Mouse (Mus musculus) midbrain, postnatal 0 days (tissue): ENCODE measurements at regions not wholly inside any gene's neighbourhood (a gene's known extent, or its start where the extent isn't known, plus 50 kb on each side); places are given as distances from the start of the nearest gene placed in this dataset.

ENCODE experiments used
- ATAC-seq: fragments of 200-750 bp; cut with Nextera tagmentation; 2 replicates; pipeline ENCODE4 v1.8.0; 2017; ENCODE audit warnings: moderate number of reproducible peaks, mild to moderate bottlenecking, moderate TSS enrichment, moderate library complexity; ENCODE audit not compliant: low FRiP score
- DNase-seq: peaks from one replicate; pipeline ENCODE4 v3.0.0-alpha.2; 2015; ENCODE audit warnings: low spot score
- H3K27ac ChIP-seq: fragments of 300-500 bp; sonication (generic); 2 replicates; pipeline ENCODE4 v1.5.1; 2014; ENCODE audit warnings: low read depth, mild to moderate bottlenecking, low read length, mixed read lengths
- H3K27me3 ChIP-seq: fragments of 300-500 bp; sonication (generic); 2 replicates; pipeline ENCODE4 v1.6.1; 2014; ENCODE audit warnings: low read length, control low read depth, mixed read lengths; ENCODE audit not compliant: insufficient read depth
- H3K36me3 ChIP-seq: fragments of 300-500 bp; sonication (generic); 2 replicates; pipeline ENCODE4 v1.6.1; 2014; ENCODE audit warnings: low read length, control low read depth, mixed read lengths; ENCODE audit not compliant: insufficient read depth
- H3K4me1 ChIP-seq: fragments of 300-500 bp; sonication (generic); 2 replicates; pipeline ENCODE4 v1.6.1; 2014; ENCODE audit warnings: mild to moderate bottlenecking, control low read depth, antibody characterized with exemption, low read length, mixed read lengths; ENCODE audit not compliant: insufficient read depth
- H3K4me2 ChIP-seq: fragments of 300-500 bp; sonication (generic); 2 replicates; pipeline ENCODE4 v1.6.1; 2014; ENCODE audit warnings: low read depth, mild to moderate bottlenecking, low read length, mixed read lengths; ENCODE audit not compliant: poor library complexity, severe bottlenecking
- H3K4me3 ChIP-seq: fragments of 300-500 bp; sonication (generic); 2 replicates; pipeline ENCODE4 v1.5.1; 2014; ENCODE audit warnings: low read depth, mild to moderate bottlenecking, low read length, moderate library complexity
- H3K9ac ChIP-seq: fragments of 300-500 bp; sonication (generic); replicated peaks from 2 replicates; pipeline ENCODE4 v1.6.1; 2014; ENCODE audit warnings: mild to moderate bottlenecking, low read length, moderate library complexity, mixed read lengths; ENCODE audit not compliant: poor library complexity, severe bottlenecking
- H3K9me3 ChIP-seq: fragments of 300-500 bp; sonication (generic); 2 replicates; pipeline ENCODE4 v1.6.1; 2016; ENCODE audit warnings: low read length, control low read depth
- CTCF ChIP-seq: IDR thresholded peaks from 2 replicates; pipeline ENCODE4 v1.5.1; 2016; ENCODE audit warnings: antibody characterized with exemption, mild to moderate bottlenecking
- WGBS: fragments of 180-500 bp; shearing (Covaris S2); extraction: QIAGEN DNeasy Blood & Tissue Kit; methylation state at CpG from one replicate; pipeline ENCODE4 v1.1.7; 2014; 5-methylcytosine and 5-hydroxymethylcytosine counted together

DNA sequence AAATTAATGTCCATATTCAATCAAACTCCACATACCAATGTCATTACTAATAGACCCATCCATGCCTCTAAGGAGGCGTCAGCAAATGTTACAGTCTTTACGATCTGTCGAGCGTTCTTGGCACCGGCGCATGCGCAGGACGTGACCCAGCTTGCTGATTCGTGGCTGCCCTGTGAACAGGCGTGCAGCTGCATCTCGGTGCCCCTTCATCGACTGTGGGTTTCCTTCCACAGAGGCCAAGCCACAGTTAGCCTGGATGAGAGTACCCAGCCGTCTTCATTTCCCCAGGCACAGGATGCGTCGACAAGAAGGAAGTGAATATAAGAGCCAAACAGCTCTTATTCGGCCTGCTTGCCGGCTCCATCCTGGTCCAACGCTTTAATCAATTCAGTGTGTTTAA lies 193.8 kb upstream of the Jarid2 start:
- Histone ChIP-seq H3K36me3 (no peaks in the 10 kb centered on the region), H3K27ac (no peak overlapping the region), H3K27me3 (no peaks in the 10 kb centered on the region), H3K4me1 (no peaks in the 10 kb centered on the region), H3K4me2 (no peak overlapping the region), H3K4me3 (no peak overlapping the region), H3K9me3 (no peaks in the 10 kb centered on the region), H3K9ac (no peak overlapping the region)
- no peak for ATAC-seq
- no peak for DNase-seq
- WGBS, result 89% methylated on average over 18 of the region's 18 CpGs
- TF ChIP-seq CTCF, result no peak

DNA sequence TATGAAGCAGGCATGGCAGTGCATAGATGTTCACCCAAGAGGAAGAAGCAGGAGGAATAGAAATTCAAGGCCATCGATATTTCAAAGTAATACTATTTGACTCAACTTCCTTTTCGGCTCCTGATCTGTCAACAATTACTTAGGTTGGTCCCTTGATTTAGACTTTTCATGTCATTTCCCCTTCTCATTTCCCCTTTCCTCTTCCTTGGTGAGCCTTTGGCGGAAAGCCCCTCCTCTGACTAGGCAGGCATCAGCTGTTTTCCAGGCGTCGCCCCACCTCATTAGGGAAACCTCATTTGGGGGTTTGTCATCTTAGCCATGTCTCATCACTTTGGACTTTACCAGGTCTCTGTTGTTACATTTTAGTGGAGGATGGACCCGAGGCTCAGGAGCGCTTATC lies 191.0 kb upstream of the Jarid2 start:
- H3K9me3 ChIP-seq, result no peaks in the 10 kb centered on the region
- H3K4me2 ChIP-seq, result no peak overlapping the region
- no peak overlapping the region for H3K9ac ChIP-seq
- H3K36me3 ChIP-seq, result no peaks in the 10 kb centered on the region
- WGBS, result 95% methylated on average over 7 of the region's 7 CpGs
- H3K4me3 ChIP-seq, result no peak overlapping the region
- H3K27me3 ChIP-seq, result no peaks in the 10 kb centered on the region
- TF ChIP-seq CTCF, result no peak
- ATAC-seq (no peak), DNase-seq (no peak)
- no peaks in the 10 kb centered on the region for H3K4me1 ChIP-seq
- no peak overlapping the region for H3K27ac ChIP-seq

DNA sequence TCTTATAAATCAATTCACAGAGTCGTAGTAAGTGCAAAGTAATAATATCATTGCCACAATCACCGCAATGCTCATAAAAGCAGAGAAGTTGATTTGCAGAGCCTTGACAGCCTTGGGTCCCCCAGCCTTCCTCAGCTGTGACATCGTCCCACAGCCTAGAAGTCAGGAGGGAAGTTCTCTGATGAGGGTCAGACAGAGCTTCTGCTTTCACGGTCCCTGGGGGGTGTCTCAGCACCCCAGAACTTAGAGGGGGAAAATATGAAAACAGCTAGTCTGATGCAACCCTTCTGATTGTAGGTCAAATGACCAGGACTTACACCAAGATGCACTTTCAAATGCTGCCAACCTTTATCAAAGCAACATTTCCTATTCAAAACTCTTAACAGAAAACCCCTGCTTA lies 188.9 kb upstream of the Jarid2 start:
- H3K4me2 ChIP-seq, result no peak overlapping the region
- H3K36me3 ChIP-seq, result no peaks in the 10 kb centered on the region
- WGBS, result 93% methylated on average over 4 of the region's 4 CpGs
- no peaks in the 10 kb centered on the region for H3K9me3 ChIP-seq
- no peak overlapping the region for H3K9ac ChIP-seq
- ATAC-seq (no peak), DNase-seq (no peak)
- H3K27ac ChIP-seq, result no peak overlapping the region
- H3K4me1 ChIP-seq, result no peaks in the 10 kb centered on the region
- H3K27me3 ChIP-seq, result no peaks in the 10 kb centered on the region
- no peak overlapping the region for H3K4me3 ChIP-seq
- TF ChIP-seq CTCF, result no peak

DNA sequence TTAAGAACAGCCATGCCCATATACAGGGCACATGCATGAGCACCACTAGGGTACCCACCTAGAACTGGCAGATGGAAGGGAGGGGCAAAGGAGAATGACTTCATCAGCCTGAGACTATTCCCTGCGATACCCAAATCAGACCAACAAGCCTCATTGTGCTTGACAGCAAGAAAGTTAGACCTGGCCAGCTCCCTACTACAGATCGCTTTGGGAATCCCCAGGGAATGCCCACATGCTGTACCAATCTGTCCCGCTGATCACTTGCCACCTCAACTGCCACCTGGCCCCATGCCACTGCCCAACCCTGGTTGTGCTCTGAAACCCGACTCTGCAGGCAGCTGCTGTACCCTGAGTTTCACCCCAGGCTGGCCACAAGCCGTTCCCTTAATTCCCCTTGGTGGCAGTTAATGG lies 188.0 kb upstream of the Jarid2 start:
- H3K9me3 ChIP-seq, result no peaks in the 10 kb centered on the region
- H3K36me3 ChIP-seq, result no peaks in the 10 kb centered on the region
- H3K4me2 ChIP-seq, result no peak overlapping the region
- DNase-seq (peak; percentile 71), ATAC-seq (no peak)
- H3K27ac ChIP-seq, result no peak overlapping the region
- H3K4me1 ChIP-seq, result no peaks in the 10 kb centered on the region
- no peak overlapping the region for H3K4me3 ChIP-seq
- 78% methylated on average over 5 of the region's 5 CpGs for WGBS
- TF ChIP-seq CTCF, result no peak
- no peak overlapping the region for H3K9ac ChIP-seq
- H3K27me3 ChIP-seq, result no peaks in the 10 kb centered on the region

DNA sequence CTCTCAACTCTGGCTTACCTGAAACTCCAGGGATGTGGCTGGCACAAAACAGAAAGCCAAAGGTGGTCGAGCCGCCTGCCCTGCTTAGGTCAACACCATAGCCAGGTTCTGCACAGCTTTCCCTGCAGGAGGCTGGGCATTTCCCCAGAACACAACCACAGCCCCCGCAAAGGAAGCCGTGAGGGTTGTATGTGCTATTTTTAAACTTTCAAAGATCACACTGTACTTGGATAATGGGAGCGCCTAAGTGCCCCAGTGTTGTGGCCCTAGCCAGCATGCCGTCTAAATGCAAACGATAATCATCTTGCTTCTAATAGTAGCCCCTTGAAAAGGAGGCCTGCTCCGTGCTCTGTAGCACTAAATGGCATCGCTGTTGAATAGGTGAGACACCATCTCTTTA lies 184.5 kb upstream of the Jarid2 start:
- H3K9ac ChIP-seq, result no peak overlapping the region
- H3K4me2 ChIP-seq, result no peak overlapping the region
- ATAC-seq (no peak), DNase-seq (no peak)
- H3K4me1 ChIP-seq, result no peaks in the 10 kb centered on the region
- H3K36me3 ChIP-seq, result no peaks in the 10 kb centered on the region
- H3K27ac ChIP-seq, result no peak overlapping the region
- no peak for TF ChIP-seq CTCF
- H3K27me3 ChIP-seq, result no peaks in the 10 kb centered on the region
- no peaks in the 10 kb centered on the region for H3K9me3 ChIP-seq
- 72% methylated on average over 9 of the region's 9 CpGs for WGBS
- H3K4me3 ChIP-seq, result no peak overlapping the region

DNA sequence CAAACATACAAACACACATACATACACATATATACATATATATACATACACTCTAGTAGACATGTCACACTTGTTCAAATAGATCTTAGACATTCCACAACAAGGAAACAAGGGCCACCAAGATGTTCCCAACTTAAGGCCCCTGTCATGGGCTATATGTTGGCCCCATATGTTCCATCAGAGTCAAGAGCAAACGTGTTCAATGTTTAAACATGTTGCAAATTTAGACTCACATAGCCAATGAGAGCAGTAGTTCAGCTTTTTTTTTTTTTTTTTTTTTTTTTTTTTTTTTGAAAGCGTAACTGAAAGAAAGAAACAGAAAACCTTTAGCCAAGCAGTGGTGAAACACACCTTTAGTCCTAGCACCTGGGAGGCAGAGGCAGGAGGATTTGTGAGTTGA lies 183.0 kb upstream of the Jarid2 start:
- DNase-seq, result no peak

DNA sequence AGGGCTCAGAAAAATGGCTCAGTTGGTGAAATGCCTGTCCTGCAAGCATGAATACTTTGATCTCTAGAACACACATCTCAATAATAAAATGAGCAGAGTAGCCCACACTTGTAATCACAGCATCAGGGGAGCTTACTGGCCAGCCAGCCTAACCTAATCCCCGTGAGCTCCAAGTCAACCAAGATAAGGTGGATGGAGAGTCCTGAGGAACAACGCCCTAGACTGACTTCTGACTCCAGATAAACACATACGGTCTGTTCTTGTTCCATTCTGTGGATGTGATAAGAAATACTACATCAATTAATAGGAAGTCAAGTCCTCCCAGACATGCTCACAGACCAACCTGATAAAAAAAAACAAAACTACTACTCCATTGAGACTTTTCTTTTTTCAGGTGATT lies 180.4 kb upstream of the Jarid2 start:
- H3K4me1 ChIP-seq, result no peaks in the 10 kb centered on the region
- WGBS, result 93% methylated on average over 3 of the region's 3 CpGs

More for the DNA sequence above, 183.0 kb upstream of the Jarid2 start:
- Histone ChIP-seq H3K36me3 (no peaks in the 10 kb centered on the region), H3K9me3 (no peaks in the 10 kb centered on the region), H3K9ac (no peak overlapping the region), H3K27me3 (no peaks in the 10 kb centered on the region), H3K27ac (no peak overlapping the region), H3K4me3 (no peak overlapping the region), H3K4me1 (no peaks in the 10 kb centered on the region), H3K4me2 (no peak overlapping the region)
- no peak for TF ChIP-seq CTCF
- 87% methylated on average over 2 of the region's 2 CpGs for WGBS
- no peak for ATAC-seq

More for the DNA sequence above, 180.4 kb upstream of the Jarid2 start:
- no peaks in the 10 kb centered on the region for H3K9me3 ChIP-seq
- TF ChIP-seq CTCF, result no peak
- H3K4me2 ChIP-seq, result no peak overlapping the region
- no peaks in the 10 kb centered on the region for H3K27me3 ChIP-seq
- no peak overlapping the region for H3K4me3 ChIP-seq
- no peak for ATAC-seq
- no peak overlapping the region for H3K9ac ChIP-seq
- H3K36me3 ChIP-seq, result no peaks in the 10 kb centered on the region
- no peak for DNase-seq
- no peak overlapping the region for H3K27ac ChIP-seq
